Comparison of ENCODE assay signal across 8 mouse cellular contexts in genomic region chr10:4333319-4333718, GRCm38 (mm10). TPM values are rescaled to one million over a fixed set of nuclear protein-coding genes. Genes with fewer than 3 reads are reported as not detected.
DNase-seq lines count a peak whose midpoint lies in the region; ATAC-seq and TF ChIP-seq lines count a peak whose summit lies in the region.

No protein-coding gene starts in this region.

- TF ChIP-seq CTCF in Patski (IDR thresholded peaks at IDR 0.05), result peak; percentile 84

- CTCF ChIA-PET in Patski (lab: Charles Lee), result interaction anchor here (1.0 to 2.5 kb wide), 6 partner anchors 8 to 291 kb away, joined by 3 to 10 read pairs (median 5); no protein-coding TSS in a partner anchor

- H3K36me3 ChIP-seq in intestine, embryonic 15.5 days, result no peaks in the 10 kb centered on the region
- H3K36me3 ChIP-seq in limb, embryonic 14.5 days (ENCODE audit: control insufficient read depth, insufficient read depth, low read length), result no peaks in the 10 kb centered on the region
- no peaks in the 10 kb centered on the region for H3K36me3 ChIP-seq in midbrain, embryonic 13.5 days

- no peak for TF ChIP-seq POLR2A in limb, embryonic 14.5 days (IDR thresholded peaks at IDR 0.05; ENCODE audit: borderline replicate concordance, extremely low read depth, insufficient read depth, insufficient read length)

- 12% methylated on average over 8 of the region's 8 CpGs for WGBS in intestine, embryonic 15.5 days
- WGBS in limb, embryonic 14.5 days, result 11% methylated on average over 8 of the region's 8 CpGs
- WGBS in midbrain, embryonic 13.5 days, result 3% methylated on average over 8 of the region's 8 CpGs

- no peaks in the 10 kb centered on the region for H3K27me3 ChIP-seq in Patski
- H3K27me3 ChIP-seq in intestine, embryonic 15.5 days (replicated peaks), result no peaks in the 10 kb centered on the region
- no peaks in the 10 kb centered on the region for H3K27me3 ChIP-seq in limb, embryonic 14.5 days (ENCODE audit: control insufficient read depth, insufficient read depth, low read length)
- H3K27me3 ChIP-seq in midbrain, embryonic 13.5 days, result 0 out of 2 replicates have a peak, but pooled peaks cover 2% of the 10 kb centered on the region

- H3K9ac ChIP-seq in intestine, embryonic 15.5 days, result no peak overlapping the region
- H3K9ac ChIP-seq in limb, embryonic 14.5 days (ENCODE audit: low read depth, low read length, severe bottlenecking), result no peak overlapping the region
- no peak overlapping the region for H3K9ac ChIP-seq in midbrain, embryonic 13.5 days (replicated peaks)

- no peaks in the 10 kb centered on the region for H3K9me3 ChIP-seq in intestine, embryonic 15.5 days
- no peaks in the 10 kb centered on the region for H3K9me3 ChIP-seq in limb, embryonic 14.5 days (ENCODE audit: control insufficient read depth, low read length)
- no peaks in the 10 kb centered on the region for H3K9me3 ChIP-seq in midbrain, embryonic 13.5 days

- H3K4me3 ChIP-seq in intestine, embryonic 15.5 days (replicated peaks), result no peak overlapping the region
- peak overlapping the region; percentile 32; the same call in 1 of the 2 replicates for H3K4me3 ChIP-seq in limb, embryonic 14.5 days (replicated peaks; ENCODE audit: low read length)
- H3K4me3 ChIP-seq in midbrain, embryonic 13.5 days (replicated peaks), result 0 out of 2 replicates have a peak overlapping the region, but pooled peaks have one; percentile 33

- ATAC-seq in Patski, result no peak
- peak; percentile 67 for ATAC-seq in common myeloid progenitor, adult 5-6 weeks (replicated peaks; ENCODE audit: low read depth, poor library complexity, severe bottlenecking)
- ATAC-seq in intestine, embryonic 15.5 days, result peak; percentile 29; the same call in 1 of the 2 replicates
- no peak for ATAC-seq in limb, embryonic 14.5 days (ENCODE audit: low FRiP score, low read depth)
- ATAC-seq in midbrain, embryonic 13.5 days, result no peak

- DNase-seq in 3T3-L1 (ENCODE audit: low read depth, low spot score), result peak; percentile 84
- DNase-seq in Patski (ENCODE audit: low read depth, low spot score), result no peak
- DNase-seq in gastrocnemius, postnatal 25 days, result peak; percentile 39
- peak; percentile 47 for DNase-seq in limb, embryonic 14.5 days (ENCODE audit: low spot score)
- DNase-seq in thymus, postnatal 14 days, result peak; percentile 50

- no peaks in the 10 kb centered on the region for H3K4me1 ChIP-seq in intestine, embryonic 15.5 days (replicated peaks)
- H3K4me1 ChIP-seq in limb, embryonic 14.5 days (ENCODE audit: control insufficient read depth, insufficient read depth, low read length), result no peaks in the 10 kb centered on the region; the same call in 1 of the 2 replicates
- H3K4me1 ChIP-seq in midbrain, embryonic 13.5 days (replicated peaks), result peaks cover 25% of the 10 kb centered on the region

- POLR2A ChIA-PET in Patski (lab: Charles Lee), result interaction anchor here (1.7 to 1.8 kb wide), 2 partner anchors 11 to 258 kb away, joined by 5 read pairs; no protein-coding TSS in a partner anchor

- H3K4me2 ChIP-seq in intestine, embryonic 15.5 days (replicated peaks), result peak overlapping the region; percentile 68
- peak overlapping the region; percentile 59 for H3K4me2 ChIP-seq in limb, embryonic 14.5 days (replicated peaks; ENCODE audit: low read depth, low read length, severe bottlenecking)
- H3K4me2 ChIP-seq in midbrain, embryonic 13.5 days (replicated peaks), result peak overlapping the region; percentile 61; the same call in 1 of the 2 replicates

- 0 out of 2 replicates have a peak overlapping the region, but pooled peaks have one; percentile 51 for H3K27ac ChIP-seq in intestine, embryonic 15.5 days
- H3K27ac ChIP-seq in limb, embryonic 14.5 days (replicated peaks; ENCODE audit: low read depth, low read length), result no peak overlapping the region
- no peak overlapping the region for H3K27ac ChIP-seq in midbrain, embryonic 13.5 days

- in situ Hi-C loops in Patski (cut with MboI; ENCODE audit: low pct_unique_long_range_greater_than_20kb), result loop anchor here (5.0 to 10.0 kb wide), 3 partner anchors 181 to 296 kb away; no protein-coding TSS in a partner anchor

RNA-seq across cellular contexts. Expression of gene Zbtb2, which starts 54.6 kb away (rescaled TPM):
- 19.0 TPM for polyA plus RNA-seq in Patski (2021)
- 14.9 and 17.2 TPM in 2 replicates for total RNA-seq in common myeloid progenitor, adult 5-6 weeks (2017)
- total RNA-seq in gastrocnemius, postnatal 25 days (2021), result 1 to 10 TPM; 4.6 to 4.8 TPM
- 11.7 and 12.0 TPM in 2 replicates for polyA plus RNA-seq in intestine, embryonic 15.5 days (2015; fragmentation: Nextera tagmentation; extraction: Ambion mirVana)
- 12.5 and 14.0 TPM in 2 replicates for polyA plus RNA-seq in limb, embryonic 14.5 days (2012; rRNA removed)
- polyA plus RNA-seq in limb, embryonic 14.5 days (2014; fragmentation: Nextera tagmentation; extraction: Ambion mirVana), result 13.7 and 15.4 TPM in 2 replicates
- 18.6 and 18.7 TPM in 2 replicates for polyA plus RNA-seq in midbrain, embryonic 13.5 days (2015; fragmentation: Nextera tagmentation; extraction: Ambion mirVana)

Comparison
In these comparisons a context has a peak if more than half of its experiments do, and no peak if none do; other contexts are left out.
1. ATAC-seq: peak in common myeloid progenitor, adult 5-6 weeks (single experiment) and intestine, embryonic 15.5 days (single experiment); none in Patski (single experiment), limb, embryonic 14.5 days (single experiment) and midbrain, embryonic 13.5 days (single experiment).
2. Peak in every context shown above with its lines, with median percentiles within 50 percentile points of each other: H3K4me2 ChIP-seq.